Mouse (Mus musculus) limb, embryonic 15.5 days (tissue): ENCODE measurements around the gene Meis1. TPM values are rescaled to one million over a fixed set of nuclear protein-coding genes. Genes with fewer than 3 reads are reported as not detected.

Experiments used
- ATAC-seq: fragments of 200-750 bp; cut with Nextera tagmentation; 2 replicates; pipeline ENCODE4 v1.8.0; 2017; ENCODE audit warnings: low read depth, moderate TSS enrichment; ENCODE audit not compliant: insufficient number of reproducible peaks, low FRiP score, low TSS enrichment
- H3K27ac ChIP-seq: fragments of 300-500 bp; sonication (generic); 2 replicates; pipeline ENCODE4 v1.5.1; 2015; ENCODE audit warnings: moderate library complexity, mild to moderate bottlenecking, inconsistent platforms
- H3K27me3 ChIP-seq: fragments of 300-500 bp; sonication (generic); 2 replicates; pipeline ENCODE4 v1.6.1; 2015; ENCODE audit warnings: inconsistent platforms
- H3K36me3 ChIP-seq: fragments of 300-500 bp; sonication (generic); 2 replicates; pipeline ENCODE4 v1.6.1; 2015; ENCODE audit warnings: inconsistent platforms
- H3K4me1 ChIP-seq: fragments of 300-500 bp; sonication (generic); 2 replicates; pipeline ENCODE4 v1.6.1; 2015; ENCODE audit warnings: inconsistent platforms
- H3K4me2 ChIP-seq: fragments of 300-500 bp; sonication (generic); 2 replicates; pipeline ENCODE4 v1.6.1; 2015; ENCODE audit warnings: mild to moderate bottlenecking, inconsistent platforms
- H3K4me3 ChIP-seq: fragments of 300-500 bp; sonication (generic); 2 replicates; pipeline ENCODE4 v1.5.1; 2015; ENCODE audit warnings: mild to moderate bottlenecking, inconsistent platforms
- H3K9ac ChIP-seq: fragments of 300-500 bp; sonication (generic); 2 replicates; pipeline ENCODE4 v1.6.1; 2015; ENCODE audit warnings: inconsistent platforms
- H3K9me3 ChIP-seq: fragments of 300-500 bp; sonication (generic); 2 replicates; pipeline ENCODE4 v1.6.1; 2016; ENCODE audit warnings: inconsistent platforms
- WGBS: fragments of 180-500 bp; shearing (Covaris S2); methylation state at CpG from one replicate; pipeline ENCODE4 v1.1.7; 2015; 5-methylcytosine and 5-hydroxymethylcytosine counted together
- polyA plus RNA-seq: library from polyadenylated mRNA; unstranded; fragments of >200 nt; fragmentation: Nextera tagmentation; extraction: Ambion mirVana; gene quantifications from 2 replicates; pipeline ENCODE4 v1.2.1, GENCODE M21; 2015

Meis1 gene
- polyA plus RNA-seq, 1 experiment from 2014 or later = 16.3 TPM

- Histone ChIP-seq H3K4me2 (no peak overlapping the region), H3K4me3 (no peak overlapping the region), H3K27me3 (no peaks in the 10 kb centered on the region), H3K9me3 (no peaks in the 10 kb centered on the region), H3K36me3 (no peaks in the 10 kb centered on the region), H3K4me1 (no peaks in the 10 kb centered on the region), H3K27ac (no peak overlapping the region), H3K9ac (no peak overlapping the region)
- 90% methylated on average over 1 of the region's 1 CpGs for WGBS
- ATAC-seq = no peak
Observed at GRCm38 (mm10) chr11:18975087-18975486, 43.7 kb downstream of the Meis1 start.

GRCm38 (mm10) chr11:18973808-18974207, 45.0 kb downstream of the Meis1 start:
- no peaks in the 10 kb centered on the region for H3K4me1 ChIP-seq
- H3K9ac ChIP-seq = no peak overlapping the region
- no peak overlapping the region for H3K27ac ChIP-seq
- H3K9me3 ChIP-seq = no peaks in the 10 kb centered on the region
- ATAC-seq = no peak
- no peak overlapping the region for H3K4me2 ChIP-seq
- H3K36me3 ChIP-seq = no peaks in the 10 kb centered on the region
- H3K27me3 ChIP-seq = no peaks in the 10 kb centered on the region
- no peak overlapping the region for H3K4me3 ChIP-seq
- WGBS = 32% methylated on average over 3 of the region's 3 CpGs

GRCm38 (mm10) chr11:18972968-18973367, 45.8 kb downstream of the Meis1 start:
- Histone ChIP-seq H3K27me3 (no peaks in the 10 kb centered on the region), H3K27ac (no peak overlapping the region), H3K9ac (no peak overlapping the region), H3K4me2 (no peak overlapping the region), H3K9me3 (no peaks in the 10 kb centered on the region), H3K36me3 (no peaks in the 10 kb centered on the region), H3K4me3 (no peak overlapping the region), H3K4me1 (no peaks in the 10 kb centered on the region)
- ATAC-seq = no peak

GRCm38 (mm10) chr11:18971551-18971950, 47.2 kb downstream of the Meis1 start:
- no peaks in the 10 kb centered on the region for H3K4me1 ChIP-seq
- no peak overlapping the region for H3K4me2 ChIP-seq
- no peaks in the 10 kb centered on the region for H3K9me3 ChIP-seq
- H3K36me3 ChIP-seq = no peaks in the 10 kb centered on the region
- no peak overlapping the region for H3K4me3 ChIP-seq
- 13% methylated on average over 3 of the region's 3 CpGs for WGBS
- no peak overlapping the region for H3K27ac ChIP-seq
- no peaks in the 10 kb centered on the region for H3K27me3 ChIP-seq
- no peak overlapping the region for H3K9ac ChIP-seq
- ATAC-seq = no peak

GRCm38 (mm10) chr11:18969920-18970336, 48.9 kb downstream of the Meis1 start:
- Histone ChIP-seq H3K4me1 (no peaks in the 10 kb centered on the region), H3K27ac (no peak overlapping the region), H3K36me3 (no peaks in the 10 kb centered on the region), H3K4me3 (no peak overlapping the region), H3K4me2 (no peak overlapping the region), H3K9me3 (no peaks in the 10 kb centered on the region), H3K9ac (no peak overlapping the region), H3K27me3 (no peaks in the 10 kb centered on the region)
- 58% methylated on average over 2 of the region's 2 CpGs for WGBS
- no peak for ATAC-seq

GRCm38 (mm10) chr11:18964418-18964817, 54.4 kb downstream of the Meis1 start:
- Histone ChIP-seq H3K9me3 (no peaks in the 10 kb centered on the region), H3K36me3 (no peaks in the 10 kb centered on the region), H3K4me2 (no peak overlapping the region), H3K4me3 (no peak overlapping the region), H3K27ac (no peak overlapping the region), H3K27me3 (no peaks in the 10 kb centered on the region), H3K9ac (no peak overlapping the region), H3K4me1 (no peaks in the 10 kb centered on the region)
- WGBS = 79% methylated on average over 5 of the region's 5 CpGs
- ATAC-seq = no peak

- no peaks in the 10 kb centered on the region for H3K36me3 ChIP-seq
- H3K4me2 ChIP-seq = no peak overlapping the region
- no peak overlapping the region for H3K9ac ChIP-seq
- H3K4me1 ChIP-seq = peaks cover 3% of the 10 kb centered on the region
- no peak overlapping the region for H3K4me3 ChIP-seq
- H3K27ac ChIP-seq = no peak overlapping the region
- H3K9me3 ChIP-seq = no peaks in the 10 kb centered on the region
- H3K27me3 ChIP-seq = no peaks in the 10 kb centered on the region
- WGBS = 41% methylated on average over 15 of the region's 15 CpGs
- no peak for ATAC-seq
Observed at GRCm38 (mm10) chr11:18963202-18964136, 55.3 kb downstream of the Meis1 start.

- 78% methylated on average over 1 of the region's 1 CpGs for WGBS
- peaks cover 14% of the 10 kb centered on the region for H3K4me1 ChIP-seq
- H3K27ac ChIP-seq = no peak overlapping the region
- H3K4me3 ChIP-seq = no peak overlapping the region
- H3K27me3 ChIP-seq = no peaks in the 10 kb centered on the region
- no peaks in the 10 kb centered on the region for H3K36me3 ChIP-seq
- H3K9me3 ChIP-seq = no peaks in the 10 kb centered on the region
- no peak for ATAC-seq
- no peak overlapping the region for H3K9ac ChIP-seq
- no peak overlapping the region for H3K4me2 ChIP-seq
Observed at GRCm38 (mm10) chr11:18959465-18959864, 59.3 kb downstream of the Meis1 start.

- H3K27ac ChIP-seq = no peak overlapping the region
- 44% methylated on average over 12 of the region's 12 CpGs for WGBS
Observed at GRCm38 (mm10) chr11:18957805-18958770, 60.7 kb downstream of the Meis1 start.

GRCm38 (mm10) chr11:18957097-18957804, 61.5 kb downstream of the Meis1 start:
- no peaks in the 10 kb centered on the region for H3K36me3 ChIP-seq
- H3K4me3 ChIP-seq = peak overlapping the region; percentile 11; the same call in 1 of the 2 replicates
- no peak for ATAC-seq
- H3K9me3 ChIP-seq = no peaks in the 10 kb centered on the region
- H3K4me2 ChIP-seq = peak overlapping the region; percentile 31; the same call in 1 of the 2 replicates
- H3K9ac ChIP-seq = no peak overlapping the region
- no peaks in the 10 kb centered on the region for H3K27me3 ChIP-seq
- H3K4me1 ChIP-seq = peaks cover 14% of the 10 kb centered on the region
- WGBS = 40% methylated on average over 12 of the region's 12 CpGs
- no peak overlapping the region for H3K27ac ChIP-seq

More at GRCm38 (mm10) chr11:18957805-18958770, 60.7 kb downstream of the Meis1 start:
- Histone ChIP-seq H3K9ac (no peak overlapping the region), H3K4me1 (peaks cover 14% of the 10 kb centered on the region), H3K9me3 (no peaks in the 10 kb centered on the region), H3K27me3 (no peaks in the 10 kb centered on the region), H3K4me3 (peak overlapping the region; percentile 11; the same call in 1 of the 2 replicates), H3K4me2 (peak overlapping the region; percentile 31; the same call in 1 of the 2 replicates), H3K36me3 (no peaks in the 10 kb centered on the region)
- peak; percentile 35; the same call in 1 of the 2 replicates for ATAC-seq

GRCm38 (mm10) chr11:18955969-18956368, 62.8 kb downstream of the Meis1 start:
- WGBS = 78% methylated on average over 7 of the region's 7 CpGs
- Histone ChIP-seq H3K4me3 (no peak overlapping the region), H3K9me3 (no peaks in the 10 kb centered on the region), H3K27ac (no peak overlapping the region), H3K4me1 (peaks cover 14% of the 10 kb centered on the region), H3K9ac (no peak overlapping the region), H3K27me3 (no peaks in the 10 kb centered on the region), H3K4me2 (no peak overlapping the region), H3K36me3 (no peaks in the 10 kb centered on the region)
- no peak for ATAC-seq
